Mouse (Mus musculus) A20 (cell line): ENCODE measurements around the gene Selenop.
"Not testable (repeated sequence)": the region's sequence is repeated elsewhere in the genome, so short reads cannot be mapped to it uniquely, and the experiment has no call there.

ENCODE experiments used
- DNase-seq: peaks from one replicate; pipeline ENCODE4 v3.0.0-alpha.2; 2011; ENCODE audit warnings: low read depth, low spot score

Selenop gene

GRCm38 (mm10) chr15:3268247-3268646 lies at the start of gene Selenop:
Gene Selenop (plus strand): TSS chr15:3268547.
- no peak for DNase-seq

- not testable (repeated sequence) for DNase-seq
These were observed 49.7 kb upstream of the Selenop start for GRCm38 (mm10) chr15:3218668-3219067.

- no peak for DNase-seq
These were observed 45.4 kb upstream of the Selenop start for GRCm38 (mm10) chr15:3222803-3223437.

- no peak for DNase-seq
These were observed 41.8 kb upstream of the Selenop start for GRCm38 (mm10) chr15:3226573-3226972.

- DNase-seq = no peak
These were observed 40.2 kb upstream of the Selenop start for GRCm38 (mm10) chr15:3228185-3228584.

- DNase-seq = no peak
These were observed 39.4 kb upstream of the Selenop start for GRCm38 (mm10) chr15:3228990-3229389.

GRCm38 (mm10) chr15:3231004-3231403 lies 37.3 kb upstream of the Selenop start:
- DNase-seq = no peak

GRCm38 (mm10) chr15:3232168-3232835 lies 36.0 kb upstream of the Selenop start:
- DNase-seq = no peak

- peak; percentile 45 for DNase-seq
These were observed 34.4 kb upstream of the Selenop start for GRCm38 (mm10) chr15:3233837-3234551.

- DNase-seq = no peak
These were observed 32.0 kb upstream of the Selenop start for GRCm38 (mm10) chr15:3236338-3236737.

GRCm38 (mm10) chr15:3237963-3238362 lies 30.4 kb upstream of the Selenop start:
- DNase-seq = no peak

- not testable (repeated sequence) for DNase-seq
These were observed 23.3 kb upstream of the Selenop start for GRCm38 (mm10) chr15:3245036-3245435.

- no peak for DNase-seq
These were observed 17.7 kb upstream of the Selenop start for GRCm38 (mm10) chr15:3250620-3251019.

- no peak for DNase-seq
These were observed 17.2 kb upstream of the Selenop start for GRCm38 (mm10) chr15:3251031-3251717.

GRCm38 (mm10) chr15:3251718-3252067 lies 16.7 kb upstream of the Selenop start:
- no peak for DNase-seq

GRCm38 (mm10) chr15:3259025-3259424 lies 9.3 kb upstream of the Selenop start:
- DNase-seq = no peak

- DNase-seq = no peak
These were observed 8.0 kb upstream of the Selenop start for GRCm38 (mm10) chr15:3260309-3260708.

GRCm38 (mm10) chr15:3262883-3263282 lies 5.5 kb upstream of the Selenop start:
- DNase-seq = no peak

GRCm38 (mm10) chr15:3264293-3264692 lies 4.1 kb upstream of the Selenop start:
- DNase-seq = no peak

- DNase-seq = no peak
These were observed 3.5 kb upstream of the Selenop start for GRCm38 (mm10) chr15:3264828-3265227.

GRCm38 (mm10) chr15:3269496-3269895 lies 1.1 kb downstream of the Selenop start:
- no peak for DNase-seq

GRCm38 (mm10) chr15:3269996-3270645 lies 1.8 kb downstream of the Selenop start:
- DNase-seq = no peak
